Mouse (Mus musculus) spleen, adult 2 months (tissue): ENCODE results near the gene Castor2. TPM values are rescaled to one million over a fixed set of nuclear protein-coding genes. Genes with fewer than 3 reads are reported as not detected.

Source experiments
- DNase-seq, 2 experiments: peaks; one replicate each; pipeline versions ENCODE4 v3.0.0 to v3.0.0-alpha.2; 2012 to 2021; ENCODE audit warnings: low spot score in 2 of 2, low read depth in 1 of 2
- H3K27ac ChIP-seq: fragments of 200-500 bp; 2 replicates; pipeline ENCODE4 v1.5.1; 2012; ENCODE audit warnings: low read length, inconsistent platforms; ENCODE audit not compliant: insufficient read depth
- H3K27me3 ChIP-seq: fragments of 200-500 bp; 2 replicates; pipeline ENCODE4 v1.6.1; 2012; ENCODE audit warnings: mild to moderate bottlenecking, moderate library complexity, low read length, inconsistent platforms; ENCODE audit not compliant: control insufficient read depth, insufficient read depth
- H3K36me3 ChIP-seq: fragments of 200-500 bp; 2 replicates; pipeline ENCODE4 v1.6.1; 2012; ENCODE audit warnings: mild to moderate bottlenecking, low read length, inconsistent platforms; ENCODE audit not compliant: control insufficient read depth, insufficient read depth
- H3K4me1 ChIP-seq: fragments of 200-500 bp; 2 replicates; pipeline ENCODE4 v1.6.1; 2011; ENCODE audit warnings: inconsistent platforms; ENCODE audit not compliant: control insufficient read depth, insufficient read depth, insufficient read length
- H3K4me3 ChIP-seq: fragments of 200-500 bp; 2 replicates; pipeline ENCODE4 v1.5.1; 2011; ENCODE audit warnings: mild to moderate bottlenecking, inconsistent platforms; ENCODE audit not compliant: insufficient read depth, insufficient read length; ENCODE audit errors: extremely low read depth
- CTCF ChIP-seq: fragments of 200-500 bp; IDR thresholded peaks from 2 replicates; pipeline ENCODE4 v1.5.1; 2011; ENCODE audit warnings: mild to moderate bottlenecking, inconsistent platforms; ENCODE audit not compliant: insufficient read depth, insufficient read length, insufficient replicate concordance; ENCODE audit errors: extremely low read depth
- POLR2A ChIP-seq: fragments of 200-500 bp; IDR thresholded peaks from 2 replicates; pipeline ENCODE4 v1.6.1; 2011; ENCODE audit warnings: low read depth, low read length, inconsistent platforms
- WGBS: fragments of 180-500 bp; shearing (Covaris S2); methylation state at CpG from one replicate; pipeline ENCODE4 v1.1.7; 2018; 5-methylcytosine and 5-hydroxymethylcytosine counted together
- polyA plus RNA-seq: library from polyadenylated mRNA; depleted of rRNA; stranded (reverse); fragments of >200 nt; gene quantifications from 2 replicates; pipeline ENCODE4 v1.2.3, GENCODE M21; 2012

Castor2 gene
- polyA plus RNA-seq, 1 experiment: 5.3 TPM

DNA sequence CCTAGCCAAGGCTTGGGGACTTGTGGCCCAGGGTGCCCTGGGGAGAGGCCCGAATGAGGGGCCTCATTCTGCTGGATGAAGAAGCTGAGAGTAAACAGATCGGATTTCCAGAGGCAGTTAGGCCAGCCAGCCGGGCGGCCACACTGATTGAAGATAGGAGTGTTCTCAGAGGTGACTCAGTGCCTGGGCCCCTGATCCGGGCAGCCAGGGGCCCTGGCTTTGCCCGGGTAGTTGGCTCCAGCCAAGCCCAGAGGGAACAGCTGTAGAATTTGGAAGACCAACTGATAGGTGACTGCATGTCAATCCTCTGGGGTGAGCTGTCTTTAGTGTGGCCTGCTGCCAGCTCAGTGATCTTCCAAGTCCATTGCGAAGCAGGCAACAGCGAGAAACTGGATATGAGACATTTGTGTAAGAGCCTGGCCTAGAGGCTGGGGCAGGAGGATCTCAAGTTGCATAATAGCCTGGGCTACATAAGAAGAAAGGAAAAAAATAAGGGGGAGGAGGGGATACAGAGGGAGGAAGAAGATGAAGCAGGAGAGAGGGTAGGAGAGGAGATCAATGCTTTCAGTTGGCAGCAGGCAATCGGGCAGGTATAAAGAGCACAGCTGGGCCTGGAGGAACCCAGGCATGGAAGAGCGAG lies 20.1 kb downstream of the Castor2 start:
- DNase-seq: no peak

DNA sequence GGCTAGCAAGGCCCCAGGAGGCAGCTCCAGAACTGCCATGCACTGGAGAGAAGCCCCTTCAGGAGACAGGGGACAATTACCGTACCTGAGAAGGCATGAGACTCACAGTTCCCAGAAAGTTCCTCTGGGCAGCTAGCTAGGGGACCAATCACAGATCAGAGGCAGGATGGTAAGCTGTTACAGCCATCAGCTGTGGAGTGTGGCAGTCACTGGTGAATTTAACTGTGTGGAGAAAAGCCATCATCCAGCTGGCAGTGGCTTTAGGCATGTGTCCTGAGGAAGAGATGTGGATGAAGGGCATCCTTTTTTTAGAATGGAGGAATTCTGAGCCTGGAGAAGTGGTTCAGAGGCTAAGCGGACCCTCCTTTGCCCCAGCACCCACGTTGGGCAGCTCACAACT lies 20.6 kb downstream of the Castor2 start:
- Histone ChIP-seq H3K27ac (no peak overlapping the region), H3K4me1 (no peaks in the 10 kb centered on the region), H3K27me3 (no peaks in the 10 kb centered on the region), H3K36me3 (no peaks in the 10 kb centered on the region), H3K4me3 (no peak overlapping the region)
- DNase-seq: no peak
- WGBS: 93% methylated on average over 3 of the region's 3 CpGs
- TF ChIP-seq POLR2A: no peak
- TF ChIP-seq CTCF: no peak

More for the DNA sequence above, 20.1 kb downstream of the Castor2 start:
- Histone ChIP-seq H3K4me1 (no peaks in the 10 kb centered on the region), H3K36me3 (no peaks in the 10 kb centered on the region), H3K27ac (no peak overlapping the region), H3K27me3 (no peaks in the 10 kb centered on the region), H3K4me3 (no peak overlapping the region)
- TF ChIP-seq CTCF: no peak
- no peak for TF ChIP-seq POLR2A
- WGBS: 86% methylated on average over 10 of the region's 10 CpGs

DNA sequence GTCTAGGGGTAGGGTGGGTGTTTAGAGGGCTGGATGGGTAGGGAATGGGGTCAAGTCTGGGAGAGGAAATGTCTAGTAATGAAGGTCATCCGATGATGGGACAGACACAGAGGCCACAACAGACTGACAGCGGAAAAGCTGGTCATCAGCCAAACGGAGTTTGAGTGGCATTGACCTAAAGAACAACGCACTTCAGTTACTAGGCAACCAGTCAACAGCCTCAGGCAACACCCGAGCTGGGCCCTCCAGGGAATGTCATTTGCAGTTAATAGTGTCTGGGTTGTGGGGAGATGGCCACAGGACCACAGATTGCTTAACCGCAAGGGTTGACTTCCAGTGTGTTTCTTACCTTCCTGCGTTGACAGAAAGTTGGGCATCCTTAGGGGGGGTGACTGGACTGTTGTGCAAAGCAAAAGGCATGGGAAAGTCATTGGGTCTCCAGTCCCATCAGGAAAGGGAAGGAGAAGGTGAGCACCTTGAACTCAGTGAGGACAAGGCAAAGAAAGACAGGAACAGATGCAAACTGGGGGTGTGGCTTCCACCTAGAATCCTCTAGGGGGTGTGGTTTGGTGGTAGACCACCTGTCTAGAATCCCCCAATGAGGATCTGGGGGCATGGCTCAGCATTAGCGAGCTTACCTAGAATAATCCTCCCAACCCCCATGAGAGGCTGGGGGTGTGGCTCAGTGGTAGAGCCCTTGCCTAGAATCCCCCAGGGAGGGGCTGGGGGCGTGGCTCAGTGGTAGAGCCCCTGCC lies 21.8 kb downstream of the Castor2 start:
- TF ChIP-seq POLR2A (no peak), CTCF (no peak)
- Histone ChIP-seq H3K27ac (no peak overlapping the region), H3K27me3 (no peaks in the 10 kb centered on the region), H3K4me3 (no peak overlapping the region), H3K36me3 (no peaks in the 10 kb centered on the region), H3K4me1 (no peaks in the 10 kb centered on the region)
- DNase-seq: no peak
- 65% methylated on average over 9 of the region's 9 CpGs for WGBS

DNA sequence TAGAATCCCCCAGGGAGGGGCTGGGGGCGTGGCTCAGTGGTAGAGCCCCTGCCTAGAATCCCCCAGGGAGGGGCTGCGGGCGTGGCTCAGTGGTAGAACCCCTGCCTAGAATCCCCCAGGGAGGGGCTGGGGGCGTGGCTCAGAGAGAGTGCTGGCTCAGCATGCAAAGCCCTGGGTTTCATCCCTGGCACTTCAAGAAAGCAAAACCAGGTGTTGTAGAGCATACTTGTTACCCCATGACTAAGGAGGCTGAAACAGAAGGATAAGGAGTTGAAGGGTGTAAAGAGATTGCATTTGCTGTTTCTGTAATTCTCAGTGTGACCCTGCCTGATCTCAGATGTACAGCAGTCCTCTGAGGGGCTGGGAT lies 22.4 kb downstream of the Castor2 start:
- no peaks in the 10 kb centered on the region for H3K27me3 ChIP-seq
- H3K36me3 ChIP-seq: no peaks in the 10 kb centered on the region
- H3K27ac ChIP-seq: no peak overlapping the region
- no peaks in the 10 kb centered on the region for H3K4me1 ChIP-seq
- no peak for TF ChIP-seq POLR2A
- no peak for TF ChIP-seq CTCF
- WGBS: 45% methylated on average over 4 of the region's 4 CpGs
- no peak for DNase-seq
- no peak overlapping the region for H3K4me3 ChIP-seq

DNA sequence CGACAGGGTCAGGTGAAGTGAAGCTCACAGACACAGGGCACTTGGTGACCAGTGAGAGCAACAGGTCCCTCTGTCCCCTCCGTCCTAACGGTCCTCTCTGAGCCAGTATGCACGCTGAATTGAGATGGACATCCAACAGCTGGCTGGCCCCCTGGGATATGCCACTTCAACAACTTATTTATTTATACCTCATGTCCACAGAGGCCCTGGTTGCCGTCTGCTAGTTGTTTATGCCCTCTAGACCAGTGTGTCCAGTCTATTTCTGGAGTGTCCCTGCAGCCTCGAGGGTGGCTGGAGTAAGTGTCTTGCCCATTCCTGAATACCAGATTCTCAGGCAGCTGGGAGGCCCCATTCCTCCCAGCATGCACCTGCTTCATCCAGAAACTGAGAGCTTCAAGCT lies 24.3 kb downstream of the Castor2 start:
- Histone ChIP-seq H3K27ac (no peak overlapping the region), H3K4me1 (no peaks in the 10 kb centered on the region), H3K36me3 (no peaks in the 10 kb centered on the region), H3K4me3 (no peak overlapping the region), H3K27me3 (no peaks in the 10 kb centered on the region)
- DNase-seq: no peak
- WGBS: 86% methylated on average over 6 of the region's 6 CpGs
- TF ChIP-seq CTCF (no peak), POLR2A (no peak)

DNA sequence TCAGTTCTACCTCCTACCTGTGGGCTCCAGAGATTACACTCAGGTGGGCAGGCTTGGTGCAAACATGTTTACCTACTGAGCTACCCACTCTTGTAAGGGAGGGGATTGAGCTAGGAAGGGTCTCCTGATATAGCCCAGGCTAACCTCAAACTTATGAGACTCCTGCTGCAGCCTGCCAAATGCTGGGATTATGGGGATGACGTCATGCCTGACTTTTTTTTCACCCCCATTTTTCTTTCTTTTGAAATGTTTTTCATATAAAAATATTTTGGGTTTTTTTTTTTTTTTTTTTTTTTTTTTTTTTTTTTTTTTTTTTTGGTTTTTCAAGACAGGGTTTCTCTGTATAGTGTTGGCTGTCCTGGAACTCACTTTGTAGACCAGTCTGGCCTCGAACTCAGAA lies 26.7 kb downstream of the Castor2 start:
- TF ChIP-seq CTCF: no peak
- TF ChIP-seq POLR2A: no peak
- no peak overlapping the region for H3K27ac ChIP-seq
- H3K4me1 ChIP-seq: no peaks in the 10 kb centered on the region
- H3K4me3 ChIP-seq: no peak overlapping the region
- WGBS: 83% methylated on average over 2 of the region's 2 CpGs
- no peaks in the 10 kb centered on the region for H3K36me3 ChIP-seq
- no peaks in the 10 kb centered on the region for H3K27me3 ChIP-seq
- no peak for DNase-seq

DNA sequence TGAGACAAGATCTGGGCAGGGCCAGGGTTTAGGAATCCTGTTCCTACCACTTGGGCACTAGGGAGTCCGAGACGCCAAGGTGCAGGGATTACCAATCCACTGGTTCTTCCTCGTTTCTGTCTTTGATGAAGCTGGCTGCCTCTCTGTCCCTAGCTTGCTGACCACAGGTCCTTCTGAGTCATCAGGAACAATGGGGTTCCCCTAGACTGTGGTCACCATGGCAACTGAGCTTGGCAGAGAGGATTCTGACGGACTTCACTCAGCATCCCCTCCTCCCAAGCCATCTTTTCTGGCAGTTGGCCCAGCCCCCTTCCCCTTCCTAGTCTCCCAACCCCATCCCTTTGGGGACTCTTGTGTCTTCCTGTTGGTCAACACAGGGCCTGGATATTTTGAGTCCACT lies 32.1 kb downstream of the Castor2 start:
- Histone ChIP-seq H3K27ac (no peak overlapping the region), H3K4me1 (no peaks in the 10 kb centered on the region), H3K27me3 (no peaks in the 10 kb centered on the region), H3K4me3 (no peak overlapping the region), H3K36me3 (no peaks in the 10 kb centered on the region)
- 69% methylated on average over 4 of the region's 4 CpGs for WGBS
- DNase-seq: no peak
- no peak for TF ChIP-seq POLR2A
- TF ChIP-seq CTCF: no peak
